Mouse (Mus musculus) MEL (cell line): Measurements from ENCODE around the gene Kif6. TPM values are rescaled to one million over a fixed set of nuclear protein-coding genes. Genes with fewer than 3 reads are reported as not detected.

Experiments used
- DNase-seq: peaks from one replicate; pipeline ENCODE4 v3.0.0; 2011; ENCODE audit warnings: low read depth, low spot score
- H3K27ac ChIP-seq: 2 replicates; pipeline ENCODE4 v1.5.1; 2012; ENCODE audit warnings: low read depth, mild to moderate bottlenecking, control low read depth, low read length, moderate library complexity; ENCODE audit not compliant: control insufficient read depth
- H3K27me3 ChIP-seq, 2 experiments: fragments of 150-350 bp in 1 of 2; sonication (generic) in 1 of 2; 2 replicates each; pipeline ENCODE4 v1.6.1; 2012; ENCODE audit warnings: low read length in 2 of 2, mild to moderate bottlenecking in 2 of 2, improper control_type of control experiment in 1 of 2, moderate library complexity in 1 of 2; ENCODE audit not compliant: insufficient read depth in 2 of 2, control insufficient read depth in 1 of 2
- H3K36me3 ChIP-seq, 2 experiments: 2 replicates each; pipeline ENCODE4 v1.6.1; 2012 to 2014; ENCODE audit warnings: low read length in 2 of 2, improper control_type of control experiment in 1 of 2, inconsistent platforms in 1 of 2, mild to moderate bottlenecking in 1 of 2; ENCODE audit not compliant: insufficient read depth in 2 of 2, control insufficient read depth in 1 of 2
- H3K4me1 ChIP-seq, 2 experiments: fragments of 150-350 bp in 1 of 2; sonication (generic) in 1 of 2; 2 replicates each; pipeline ENCODE4 v1.6.1; 2012; ENCODE audit warnings: low read length in 2 of 2, improper control_type of control experiment in 1 of 2, mild to moderate bottlenecking in 1 of 2; ENCODE audit not compliant: insufficient read depth in 2 of 2, control insufficient read depth in 1 of 2
- H3K4me3 ChIP-seq, 2 experiments: fragments of 150-350 bp in 1 of 2; sonication (generic) in 1 of 2; 2 replicates each; pipeline ENCODE4 v1.5.1; 2012; ENCODE audit warnings: low read depth in 2 of 2, low read length in 2 of 2, mild to moderate bottlenecking in 2 of 2, moderate library complexity in 2 of 2, control low read depth in 1 of 2, improper control_type of control experiment in 1 of 2; ENCODE audit not compliant: control insufficient read depth in 1 of 2, insufficient read depth in 1 of 2
- H3K79me2 ChIP-seq: 2 replicates; pipeline ENCODE4 v1.6.1; 2012; ENCODE audit warnings: mild to moderate bottlenecking, low read length, moderate library complexity; ENCODE audit not compliant: control insufficient read depth, poor library complexity, insufficient read depth
- H3K9ac ChIP-seq: 2 replicates; pipeline ENCODE4 v1.6.1; 2012; ENCODE audit warnings: low read depth, mild to moderate bottlenecking, control low read depth, low read length, moderate library complexity; ENCODE audit not compliant: control insufficient read depth, poor library complexity, severe bottlenecking
- H3K9me3 ChIP-seq: fragments of 150-350 bp; sonication (generic); replicated peaks from 2 replicates; pipeline ENCODE4 v1.6.1; 2012; ENCODE audit warnings: mild to moderate bottlenecking, low read length, improper control_type of control experiment, moderate library complexity; ENCODE audit not compliant: insufficient read depth
- CTCF ChIP-seq, 3 experiments: IDR thresholded peaks in 2 of 3; conservative IDR thresholded peaks in 1 of 3; 2 replicates each; pipeline ENCODE4 v1.5.1; 2011 to 2012; ENCODE audit warnings: low read length in 3 of 3, low read depth in 2 of 3, mild to moderate bottlenecking in 2 of 3, improper control_type of control experiment in 1 of 3, inconsistent platforms in 1 of 3, mixed read lengths in 1 of 3, moderate library complexity in 1 of 3; ENCODE audit not compliant: control insufficient read depth in 1 of 3, insufficient read depth in 1 of 3, poor library complexity in 1 of 3, severe bottlenecking in 1 of 3
- ELF1 ChIP-seq: IDR thresholded peaks from 2 replicates; pipeline ENCODE4 v1.6.1; 2014; ENCODE audit warnings: low read depth, mild to moderate bottlenecking, inconsistent platforms, low read length, improper control_type of control experiment, moderate library complexity
- ETS1 ChIP-seq: IDR thresholded peaks from 2 replicates; pipeline ENCODE4 v1.6.1; 2012; ENCODE audit warnings: low read depth, mild to moderate bottlenecking, inconsistent platforms, low read length, improper control_type of control experiment, moderate library complexity
- GABPA ChIP-seq: IDR thresholded peaks from 2 replicates; pipeline ENCODE4 v1.6.1; 2012; ENCODE audit warnings: low read depth, mild to moderate bottlenecking, inconsistent platforms, low read length, improper control_type of control experiment, moderate library complexity
- GATA1 ChIP-seq: IDR thresholded peaks from 2 replicates; pipeline ENCODE4 v1.6.1; 2011; ENCODE audit warnings: low read depth, low read length, improper control_type of control experiment
- JUND ChIP-seq: IDR thresholded peaks from 2 replicates; pipeline ENCODE4 v1.6.1; 2011; ENCODE audit warnings: low read depth, mild to moderate bottlenecking, improper control_type of control experiment, low read length
- KAT2A ChIP-seq: conservative IDR thresholded peaks from 2 replicates; pipeline ENCODE4 v1.6.1; 2012; ENCODE audit warnings: low read depth, low read length, improper control_type of control experiment, inconsistent platforms
- MYB ChIP-seq: IDR thresholded peaks from 2 replicates; pipeline ENCODE4 v1.6.1; 2011; ENCODE audit warnings: mild to moderate bottlenecking, low read depth, low read length, improper control_type of control experiment
- MYC ChIP-seq: IDR thresholded peaks from 2 replicates; pipeline ENCODE4 v1.6.1; 2011; ENCODE audit warnings: low read depth, mild to moderate bottlenecking, low read length, improper control_type of control experiment, moderate library complexity
- RAD21 ChIP-seq: IDR thresholded peaks from 2 replicates; pipeline ENCODE4 v1.6.1; 2011; ENCODE audit warnings: mild to moderate bottlenecking, low read depth, low read length, improper control_type of control experiment
- SIN3A ChIP-seq: IDR thresholded peaks from 2 replicates; pipeline ENCODE4 v1.6.1; 2012; ENCODE audit warnings: low read length, improper control_type of control experiment, inconsistent platforms
- SMC3 ChIP-seq: IDR thresholded peaks from 2 replicates; pipeline ENCODE4 v1.6.1; 2011; ENCODE audit warnings: low read depth, low read length, improper control_type of control experiment
- TAL1 ChIP-seq: IDR thresholded peaks from 2 replicates; pipeline ENCODE4 v1.6.1; 2012; ENCODE audit warnings: mild to moderate bottlenecking, inconsistent platforms, low read length, moderate library complexity, mixed read lengths
- UBTF ChIP-seq: IDR thresholded peaks from 2 replicates; pipeline ENCODE4 v1.6.1; 2012; ENCODE audit warnings: low read depth, mild to moderate bottlenecking, inconsistent platforms, low read length, improper control_type of control experiment, moderate library complexity, borderline replicate concordance; ENCODE audit not compliant: insufficient read depth
- USF2 ChIP-seq, 2 experiments: IDR thresholded peaks; 2 replicates each; pipeline ENCODE4 v1.6.1; 2011 to 2012; ENCODE audit warnings: improper control_type of control experiment in 2 of 2, low read length in 2 of 2, borderline replicate concordance in 1 of 2, inconsistent platforms in 1 of 2, low read depth in 1 of 2, mild to moderate bottlenecking in 1 of 2; ENCODE audit not compliant: insufficient read depth in 1 of 2
- ZC3H11A ChIP-seq: IDR thresholded peaks from 2 replicates; pipeline ENCODE4 v1.6.1; 2012; ENCODE audit warnings: low read depth, mild to moderate bottlenecking, inconsistent platforms, low read length, improper control_type of control experiment
- polyA plus RNA-seq, 2 experiments: library from polyadenylated mRNA; stranded (reverse) in 1 of 2; unstranded in 1 of 2; fragments of >175 nt in 1 of 2; fragments of >200 nt in 1 of 2; gene quantifications; 2 replicates each; pipeline versions ENCODE4 v1.2.1 to v1.2.4; 2012; ENCODE audit warnings: low replicate concordance in 2 of 2, low read depth in 1 of 2; ENCODE audit not compliant: insufficient read length in 2 of 2, insufficient read depth in 1 of 2, missing spikeins in 1 of 2
- total RNA-seq: library from RNA; depleted of rRNA; stranded (reverse); fragments of 300-350 nt; gene quantifications from 2 replicates; pipeline ENCODE4 v1.2.3, GENCODE M21; 2012

The Kif6 gene
- total and polyA plus RNA-seq, 3 experiments = not detected

GRCm38 (mm10) chr17:49627011-49627794, 12.3 kb downstream of the Kif6 start:
- no peak for DNase-seq
- H3K79me2 ChIP-seq = no peaks in the 10 kb centered on the region
- no peaks in the 10 kb centered on the region for H3K27me3 ChIP-seq
- no peak overlapping the region for H3K4me3 ChIP-seq
- H3K4me1 ChIP-seq = no peaks in the 10 kb centered on the region
- H3K36me3 ChIP-seq = no peaks in the 10 kb centered on the region
- no peaks in the 10 kb centered on the region for H3K9me3 ChIP-seq
- H3K9ac ChIP-seq = no peak overlapping the region
- no peak overlapping the region for H3K27ac ChIP-seq
- TF ChIP-seq SMC3 = no peak
- no peak for TF ChIP-seq TAL1
- no peak for TF ChIP-seq GATA1

GRCm38 (mm10) chr17:49628875-49629274, 13.9 kb downstream of the Kif6 start:
- Histone ChIP-seq H3K4me3 (no peak overlapping the region), H3K9ac (no peak overlapping the region), H3K27ac (no peak overlapping the region), H3K36me3 (no peaks in the 10 kb centered on the region), H3K79me2 (no peaks in the 10 kb centered on the region), H3K9me3 (no peaks in the 10 kb centered on the region), H3K4me1 (no peaks in the 10 kb centered on the region), H3K27me3 (no peaks in the 10 kb centered on the region)
- DNase-seq = peak; percentile 3
- TF ChIP-seq UBTF (no peak), CTCF (IDR thresholded peaks at IDR 0.05 in 2 of 3, conservative IDR thresholded peaks at IDR 0.05 in 1 of 3; ENCODE audit: control insufficient read depth in 1 of 3, insufficient read depth in 1 of 3, low read depth in 2 of 3, low read length in 3 of 3, poor library complexity in 1 of 3, severe bottlenecking in 1 of 3) (peak in 1 of 3 experiments; percentile 12; a peak in 1 of 6 replicates), RAD21 (peak; percentile 4; the same call in 1 of the 2 replicates)

GRCm38 (mm10) chr17:49633041-49633440, 18.1 kb downstream of the Kif6 start:
- H3K79me2 ChIP-seq = no peaks in the 10 kb centered on the region
- H3K27ac ChIP-seq = no peak overlapping the region
- no peak overlapping the region for H3K9ac ChIP-seq
- no peak for DNase-seq
- TF ChIP-seq MYB (no peak), KAT2A (no peak), ETS1 (no peak), SIN3A (no peak), ELF1 (no peak), ZC3H11A (no peak), GABPA (no peak), MYC (no peak), JUND (no peak), USF2 (IDR thresholded peaks at IDR 0.05; ENCODE audit: borderline replicate concordance in 1 of 2, insufficient read depth in 1 of 2, low read depth in 1 of 2, low read length in 2 of 2) (no peak)
- no peaks in the 10 kb centered on the region for H3K9me3 ChIP-seq
- no peak overlapping the region for H3K4me3 ChIP-seq
- no peaks in the 10 kb centered on the region for H3K4me1 ChIP-seq
- H3K36me3 ChIP-seq = no peaks in the 10 kb centered on the region
- no peaks in the 10 kb centered on the region; a peak in 1 of 4 replicates for H3K27me3 ChIP-seq
